Mouse (Mus musculus) liver, embryonic 14.5 days (tissue): ENCODE results near the gene Myoz1. TPM values are rescaled to one million over a fixed set of nuclear protein-coding genes. Genes with fewer than 3 reads are reported as not detected.
A peak's percentile ranks its signal among the peaks of the same experiment; 100 is the strongest.

ENCODE experiments used
- ATAC-seq: fragments of 200-750 bp; cut with Nextera tagmentation; 2 replicates; pipeline ENCODE4 v1.8.0; 2017; ENCODE audit warnings: moderate number of reproducible peaks, mild to moderate bottlenecking, moderate library complexity; ENCODE audit not compliant: insufficient read depth
- DNase-seq, 3 experiments: peaks; one replicate each; pipeline ENCODE4 v3.0.0-alpha.2; 2012 to 2013; ENCODE audit warnings: low read depth in 3 of 3, low spot score in 3 of 3
- H3K27ac ChIP-seq: fragments of 300-500 bp; sonication (generic); 2 replicates; pipeline ENCODE4 v1.5.1; 2014; ENCODE audit warnings: moderate library complexity, mild to moderate bottlenecking, control low read depth, inconsistent platforms
- H3K27me3 ChIP-seq: fragments of 300-500 bp; sonication (generic); 2 replicates; pipeline ENCODE4 v1.6.1; 2014; ENCODE audit warnings: mild to moderate bottlenecking, low read length, moderate library complexity; ENCODE audit not compliant: control insufficient read depth, insufficient read depth
- H3K36me3 ChIP-seq: fragments of 300-500 bp; sonication (generic); replicated peaks from 2 replicates; pipeline ENCODE4 v1.6.1; 2014; ENCODE audit warnings: low read depth; ENCODE audit not compliant: control insufficient read depth, insufficient read depth
- H3K4me1 ChIP-seq, 2 experiments: fragments of 200-500 bp in 1 of 2; fragments of 300-500 bp in 1 of 2; sonication (generic) in 1 of 2; replicated peaks; 2 replicates each; pipeline ENCODE4 v1.6.1; 2012 to 2014; ENCODE audit warnings: antibody characterized with exemption in 1 of 2, inconsistent platforms in 1 of 2, low read length in 1 of 2; ENCODE audit not compliant: control insufficient read depth in 2 of 2, insufficient read depth in 2 of 2
- H3K4me2 ChIP-seq: fragments of 300-500 bp; sonication (generic); 2 replicates; pipeline ENCODE4 v1.6.1; 2014; ENCODE audit warnings: low read depth, mild to moderate bottlenecking, control low read depth, moderate library complexity
- H3K4me3 ChIP-seq, 2 experiments: fragments of 200-500 bp in 1 of 2; fragments of 300-500 bp in 1 of 2; sonication (generic) in 1 of 2; 2 replicates each; pipeline ENCODE4 v1.5.1; 2012 to 2014; ENCODE audit warnings: low read depth in 2 of 2, low read length in 2 of 2, mild to moderate bottlenecking in 2 of 2, control low read depth in 1 of 2, inconsistent platforms in 1 of 2, moderate library complexity in 1 of 2; ENCODE audit not compliant: insufficient read depth in 1 of 2
- H3K9ac ChIP-seq: fragments of 300-500 bp; sonication (generic); replicated peaks from 2 replicates; pipeline ENCODE4 v1.6.1; 2014; ENCODE audit warnings: mild to moderate bottlenecking, control low read depth, moderate library complexity
- H3K9me3 ChIP-seq: fragments of 300-500 bp; sonication (generic); 2 replicates; pipeline ENCODE4 v1.6.1; 2016; ENCODE audit warnings: low read length, mixed read lengths; ENCODE audit not compliant: control insufficient read depth
- CTCF ChIP-seq: IDR thresholded peaks from 2 replicates; pipeline ENCODE4 v1.5.1; 2016; ENCODE audit warnings: antibody characterized with exemption, low read depth, control low read depth
- EP300 ChIP-seq: IDR thresholded peaks from 2 replicates; pipeline ENCODE4 v1.6.1; 2016; ENCODE audit warnings: antibody characterized with exemption, low read depth
- WGBS: fragments of 180-500 bp; shearing (Covaris S2); extraction: QIAGEN DNeasy Blood & Tissue Kit; methylation state at CpG from one replicate; pipeline ENCODE4 v1.1.7; 2014; ENCODE audit not compliant: insufficient replicate concordance; 5-methylcytosine and 5-hydroxymethylcytosine counted together
- polyA plus RNA-seq, 2 experiments: library from polyadenylated mRNA; depleted of rRNA in 1 of 2; stranded (reverse) in 1 of 2; unstranded in 1 of 2; fragments of >200 nt; fragmentation: Nextera tagmentation in 1 of 2; extraction: Ambion mirVana in 1 of 2; gene quantifications; 2 replicates each; pipeline versions ENCODE4 v1.2.1 to v1.2.3; 2012 to 2014

The Myoz1 gene
- polyA plus RNA-seq, 2 experiments: 0.10 TPM; not detected in 1

DNA sequence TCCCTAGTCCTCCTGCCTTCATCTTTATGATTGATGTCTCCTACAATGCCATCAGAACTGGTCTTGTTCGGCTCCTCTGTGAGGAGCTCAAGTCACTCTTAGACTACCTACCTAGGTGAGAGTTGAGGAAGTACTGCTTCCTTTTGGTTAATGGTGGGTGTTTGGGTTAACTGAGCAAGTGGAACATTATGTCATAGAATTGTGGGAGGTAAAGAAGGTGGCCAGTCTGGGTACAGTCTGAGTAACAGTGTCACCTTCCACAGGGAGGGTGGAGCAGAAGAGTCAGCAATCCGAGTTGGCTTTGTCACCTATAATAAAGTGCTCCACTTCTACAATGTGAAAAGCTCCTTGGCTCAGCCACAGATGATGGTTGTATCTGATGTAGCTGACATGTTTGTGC lies 32.7 kb upstream of the Myoz1 start:
- TF ChIP-seq EP300 (no peak), CTCF (no peak)
- DNase-seq: no peak
- Histone ChIP-seq H3K9me3 (no peaks in the 10 kb centered on the region), H3K36me3 (peaks cover 92% of the 10 kb centered on the region), H3K27ac (no peak overlapping the region), H3K4me3 (no peak overlapping the region), H3K27me3 (no peaks in the 10 kb centered on the region), H3K4me2 (no peak overlapping the region), H3K4me1 (peaks cover 2 to 4% of the 10 kb centered on the region in 2 experiments; a peak in 2 of 4 replicates), H3K9ac (no peak overlapping the region)
- 80% methylated on average over 2 of the region's 2 CpGs for WGBS
- no peak for ATAC-seq

DNA sequence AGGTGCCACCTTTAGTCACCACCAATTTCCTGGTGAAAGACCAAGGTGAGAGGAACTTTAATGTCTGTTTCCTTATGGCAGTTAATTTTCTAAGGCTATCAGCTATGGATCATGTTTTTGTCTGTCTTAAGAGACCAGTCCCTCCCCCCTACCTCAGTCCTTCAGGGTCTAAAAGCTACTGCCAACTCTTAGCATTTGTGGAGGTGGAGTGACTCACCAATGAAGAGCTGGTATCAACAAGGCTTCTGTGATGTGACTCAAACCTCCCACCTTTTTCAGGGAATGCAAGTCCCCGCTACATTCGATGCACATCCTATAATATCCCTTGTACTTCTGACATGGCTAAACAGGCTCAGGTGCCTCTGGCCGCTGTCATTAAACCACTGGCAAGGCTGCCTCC lies 30.2 kb upstream of the Myoz1 start:
- H3K36me3 ChIP-seq: peaks cover 93% of the 10 kb centered on the region
- H3K4me3 ChIP-seq: no peak overlapping the region
- TF ChIP-seq CTCF: no peak
- no peak for TF ChIP-seq EP300
- H3K9ac ChIP-seq: no peak overlapping the region
- no peaks in the 10 kb centered on the region for H3K9me3 ChIP-seq
- ATAC-seq (no peak), DNase-seq (no peak)
- H3K27ac ChIP-seq: no peak overlapping the region
- WGBS: 90% methylated on average over 3 of the region's 3 CpGs
- no peak overlapping the region for H3K4me2 ChIP-seq
- 0 out of 4 replicates have a peak, but pooled peaks cover 0 to 2% of the 10 kb centered on the region in 2 experiments for H3K4me1 ChIP-seq
- H3K27me3 ChIP-seq: no peaks in the 10 kb centered on the region

DNA sequence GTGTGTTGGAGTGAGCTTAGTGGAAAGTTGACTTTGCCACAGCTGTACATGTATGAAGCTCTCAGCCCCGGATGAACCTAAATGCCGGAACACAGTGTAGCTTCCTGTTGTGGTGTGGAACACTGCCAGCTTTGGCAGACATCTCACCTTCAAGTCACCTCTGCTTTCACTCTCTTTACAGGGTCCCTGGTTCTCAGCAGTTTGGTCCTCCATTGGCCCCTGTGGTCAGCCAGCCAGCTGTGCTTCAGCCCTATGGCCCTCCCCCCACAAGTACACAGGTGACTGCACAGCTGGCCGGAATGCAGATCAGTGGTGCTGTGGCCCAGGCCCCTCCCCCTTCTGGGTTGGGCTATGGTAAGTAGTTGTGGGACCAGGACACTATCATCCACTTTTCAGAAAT lies 26.2 kb upstream of the Myoz1 start:
- peak; percentile 48 for ATAC-seq
- H3K4me3 ChIP-seq: no peak overlapping the region
- no peaks in the 10 kb centered on the region for H3K9me3 ChIP-seq
- no peak for TF ChIP-seq EP300
- no peak for TF ChIP-seq CTCF
- WGBS: 59% methylated on average over 3 of the region's 3 CpGs
- H3K36me3 ChIP-seq: peaks cover 96% of the 10 kb centered on the region
- H3K27ac ChIP-seq: no peak overlapping the region
- 0 out of 4 replicates have a peak, but pooled peaks cover 0 to 2% of the 10 kb centered on the region in 2 experiments for H3K4me1 ChIP-seq
- no peak for DNase-seq
- no peak overlapping the region for H3K4me2 ChIP-seq
- H3K9ac ChIP-seq: no peak overlapping the region
- H3K27me3 ChIP-seq: no peaks in the 10 kb centered on the region

DNA sequence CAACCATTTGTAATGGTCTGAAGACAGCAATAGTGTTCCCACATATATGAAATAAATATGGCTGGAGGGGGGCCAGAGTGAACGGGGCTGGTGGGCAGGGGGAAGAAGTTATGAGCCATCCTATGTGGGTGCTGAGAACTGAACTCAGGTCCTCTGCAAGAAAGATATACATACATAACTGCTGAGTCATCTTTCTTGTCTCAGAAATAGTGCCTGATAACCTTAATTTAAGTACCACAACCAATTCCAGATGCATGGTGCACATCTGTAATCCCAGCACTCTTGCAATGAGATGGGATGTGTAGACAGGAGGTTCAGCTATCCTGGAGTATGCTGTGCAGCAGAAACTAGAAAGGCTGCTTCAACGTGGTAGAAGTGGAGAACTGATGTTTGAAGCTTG lies 25.4 kb upstream of the Myoz1 start:
- ATAC-seq (no peak), DNase-seq (no peak)
- H3K27me3 ChIP-seq: no peaks in the 10 kb centered on the region
- peaks cover 95% of the 10 kb centered on the region for H3K36me3 ChIP-seq
- no peak overlapping the region for H3K4me2 ChIP-seq
- no peak overlapping the region for H3K4me3 ChIP-seq
- H3K27ac ChIP-seq: no peak overlapping the region
- 0 out of 4 replicates have a peak, but pooled peaks cover 0 to 2% of the 10 kb centered on the region in 2 experiments for H3K4me1 ChIP-seq
- WGBS: 79% methylated on average over 2 of the region's 2 CpGs
- TF ChIP-seq EP300 (no peak), CTCF (no peak)
- H3K9ac ChIP-seq: no peak overlapping the region
- no peaks in the 10 kb centered on the region for H3K9me3 ChIP-seq

DNA sequence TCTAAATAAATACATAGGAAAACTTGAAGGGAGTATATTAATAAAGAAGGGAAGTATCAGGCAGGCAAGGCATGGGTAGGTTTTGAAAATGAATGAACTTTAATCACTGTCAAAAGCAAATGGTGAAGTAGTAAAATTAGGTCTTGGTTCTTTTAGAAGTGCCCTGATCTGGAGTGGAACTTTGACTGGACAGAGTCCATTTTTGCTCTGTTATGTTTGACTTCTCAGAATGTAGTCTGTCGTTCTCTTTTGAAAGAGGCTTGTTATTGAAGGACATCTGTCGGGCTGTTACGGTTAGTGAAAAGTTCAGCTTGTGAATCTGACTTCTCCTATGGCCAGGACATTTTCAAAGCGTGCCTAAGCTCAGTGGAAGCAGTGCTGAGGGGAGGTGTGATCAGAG lies 21.6 kb upstream of the Myoz1 start:
- Histone ChIP-seq H3K4me2 (no peak overlapping the region), H3K27ac (no peak overlapping the region), H3K4me1 (peaks cover 8 to 11% of the 10 kb centered on the region in 2 experiments; a peak in 3 of 4 replicates), H3K36me3 (peaks cover 66% of the 10 kb centered on the region), H3K9me3 (no peaks in the 10 kb centered on the region), H3K9ac (no peak overlapping the region), H3K27me3 (no peaks in the 10 kb centered on the region), H3K4me3 (no peak overlapping the region)
- ATAC-seq: no peak
- no peak for DNase-seq
- TF ChIP-seq CTCF (no peak), EP300 (no peak)
- WGBS: 76% methylated on average over 4 of the region's 4 CpGs
